Mouse (Mus musculus) heart, adult 2 months (tissue): ENCODE results near the gene Klf17. TPM values are rescaled to one million over a fixed set of nuclear protein-coding genes. Genes with fewer than 3 reads are reported as not detected.

ENCODE experiments used
- DNase-seq, 2 experiments: peaks; one replicate each; pipeline ENCODE4 v3.0.0; 2021
- H3K27ac ChIP-seq: fragments of 200-600 bp; 2 replicates; pipeline ENCODE4 v1.8.1; 2022
- H3K27me3 ChIP-seq: fragments of 200-500 bp; 2 replicates; pipeline ENCODE4 v1.6.1; 2012; ENCODE audit warnings: mild to moderate bottlenecking, low read length, inconsistent platforms, mixed read lengths; ENCODE audit not compliant: control insufficient read depth, insufficient read depth
- H3K36me3 ChIP-seq: fragments of 200-500 bp; 2 replicates; pipeline ENCODE4 v1.6.1; 2012; ENCODE audit warnings: low read length, inconsistent platforms; ENCODE audit not compliant: control insufficient read depth, insufficient read depth
- H3K4me1 ChIP-seq: fragments of 200-500 bp; 2 replicates; pipeline ENCODE4 v1.6.1; 2011; ENCODE audit warnings: low read length; ENCODE audit not compliant: control insufficient read depth, insufficient read depth
- H3K4me3 ChIP-seq: fragments of 200-600 bp; 2 replicates; pipeline ENCODE4 v1.8.1; 2022
- H3K79me2 ChIP-seq: fragments of 200-500 bp; replicated peaks from 2 replicates; pipeline ENCODE4 v1.6.1; 2012; ENCODE audit warnings: mild to moderate bottlenecking, inconsistent platforms, low read length, moderate library complexity, mixed read lengths; ENCODE audit not compliant: control insufficient read depth, insufficient read depth
- H3K9ac ChIP-seq: fragments of 200-500 bp; 2 replicates; pipeline ENCODE4 v1.6.1; 2012; ENCODE audit warnings: low read depth, mild to moderate bottlenecking, control low read depth, inconsistent platforms, low read length, mixed read lengths
- CTCF ChIP-seq: fragments of 200-600 bp; IDR thresholded peaks from 2 replicates; pipeline ENCODE4 v1.8.1; 2022; ENCODE audit warnings: antibody characterized with exemption, mild to moderate bottlenecking, moderate library complexity
- EP300 ChIP-seq: fragments of 200-500 bp; IDR thresholded peaks from 2 replicates; pipeline ENCODE4 v1.6.1; 2011; ENCODE audit warnings: low read depth, low read length, control low read depth; ENCODE audit not compliant: insufficient read depth
- POLR2A ChIP-seq: fragments of 200-500 bp; IDR thresholded peaks from 2 replicates; pipeline ENCODE4 v1.6.1; 2011; ENCODE audit warnings: mild to moderate bottlenecking, low read depth, low read length, control low read depth; ENCODE audit not compliant: insufficient read depth
- WGBS: fragments of 180-500 bp; shearing (Covaris S2); methylation state at CpG from one replicate; pipeline ENCODE4 v1.1.7; 2018; 5-methylcytosine and 5-hydroxymethylcytosine counted together
- intact Hi-C: fragments of 180-260 bp; cut with DNase I; formaldehyde crosslinking; loops from one replicate; pipeline ENCODE4 v1.15.1; 2025
- polyA plus RNA-seq: library from polyadenylated mRNA; depleted of rRNA; stranded (reverse); fragments of >200 nt; gene quantifications from 2 replicates; pipeline ENCODE4 v1.2.3, GENCODE M21; 2012; rRNA removed
- total RNA-seq, 2 experiments: library from RNA; stranded (reverse); gene quantifications; 2 replicates each; pipeline ENCODE4 v1.2.3; 2021

The Klf17 gene
- total and polyA plus RNA-seq, 3 experiments, result not detected

GRCm38 (mm10) chr4:117708780-117709550 is 56.5 kb downstream of the Klf17 start:
- H3K36me3 ChIP-seq, result no peaks in the 10 kb centered on the region
- intact Hi-C loops, result loop anchor here (10.0 kb wide), 2 partner anchors 156 to 376 kb away; no protein-coding TSS in a partner anchor
- H3K4me3 ChIP-seq, result no peak overlapping the region
- 67% methylated on average over 3 of the region's 3 CpGs for WGBS
- H3K79me2 ChIP-seq, result no peaks in the 10 kb centered on the region
- no peak for TF ChIP-seq EP300
- TF ChIP-seq CTCF, result no peak
- no peak for TF ChIP-seq POLR2A
- no peak overlapping the region for H3K27ac ChIP-seq
- no peak overlapping the region for H3K9ac ChIP-seq
- DNase-seq, result no peak
- no peaks in the 10 kb centered on the region for H3K27me3 ChIP-seq
- H3K4me1 ChIP-seq, result no peaks in the 10 kb centered on the region

Other genes starting within 250 kb of the Klf17 start
- gene Eri3, start 215.3 kb downstream of the Klf17 start, total RNA-seq, result 10 to 100 TPM; 82.0 to 82.2 TPM
- gene Eri3, start 215.3 kb downstream of the Klf17 start, polyA plus RNA-seq, result 78.0 and 90.4 TPM in 2 replicates
- gene Dmap1, start 83.4 kb downstream of the Klf17 start, total RNA-seq, result 10 to 100 TPM; 17.9 to 19.4 TPM
- gene Dmap1, start 83.4 kb downstream of the Klf17 start, polyA plus RNA-seq, result 14.1 and 18.5 TPM in 2 replicates
- not detected for gene Gm12845, start 41.2 kb downstream of the Klf17 start, total RNA-seq
- gene Gm12845, start 41.2 kb downstream of the Klf17 start, polyA plus RNA-seq, result not detected in 2 replicates
- gene Slc6a9, start 68.9 kb upstream of the Klf17 start, total RNA-seq, result 1 to 10 TPM; 2.5 to 3.4 TPM
- gene Slc6a9, start 68.9 kb upstream of the Klf17 start, polyA plus RNA-seq, result 6.9 and 9.2 TPM in 2 replicates
- under 1 TPM; 0.09 to 0.18 TPM for gene Ccdc24, start 106.9 kb upstream of the Klf17 start, total RNA-seq
- 1.1 and 2.0 TPM in 2 replicates for gene Ccdc24, start 106.9 kb upstream of the Klf17 start, polyA plus RNA-seq
- gene B4galt2, start 117.8 kb upstream of the Klf17 start, total RNA-seq, result 1 to 10 TPM; 4.0 to 4.3 TPM
- gene B4galt2, start 117.8 kb upstream of the Klf17 start, polyA plus RNA-seq, result 8.6 and 9.3 TPM in 2 replicates
- 100 to 1,000 TPM; 109 to 124 TPM for gene Atp6v0b, start 121.7 kb upstream of the Klf17 start, total RNA-seq
- 279 and 324 TPM in 2 replicates for gene Atp6v0b, start 121.7 kb upstream of the Klf17 start, polyA plus RNA-seq
- 1 to 10 TPM; 3.0 to 3.9 TPM for gene Dph2, start 126.4 kb upstream of the Klf17 start, total RNA-seq
- gene Dph2, start 126.4 kb upstream of the Klf17 start, polyA plus RNA-seq, result 7.3 and 8.4 TPM in 2 replicates
- gene Ipo13, start 149.4 kb upstream of the Klf17 start, total RNA-seq, result 10 to 100 TPM; 60.8 to 68.4 TPM
- gene Ipo13, start 149.4 kb upstream of the Klf17 start, polyA plus RNA-seq, result 104 and 108 TPM in 2 replicates
- not detected for gene Artn, start 164.1 kb upstream of the Klf17 start, total RNA-seq
- gene Artn, start 164.1 kb upstream of the Klf17 start, polyA plus RNA-seq, result 0.09 and 0.23 TPM in 2 replicates